Mouse (Mus musculus) MEL-GATA-1-ER (cell line): ENCODE results near the gene Klf6.

Source experiments
- DNase-seq: peaks from one replicate; pipeline ENCODE4 v3.0.0-alpha.2; 2012; ENCODE audit warnings: low read depth; ENCODE audit errors: extremely low read depth

Gene Klf6

GRCm38 (mm10) chr13:5862626-5863407, 1.5 kb downstream of the Klf6 start:
- no peak for DNase-seq

GRCm38 (mm10) chr13:5863408-5863891, 2.2 kb downstream of the Klf6 start:
- DNase-seq, result peak; percentile 73

GRCm38 (mm10) chr13:5864265-5865097, 3.2 kb downstream of the Klf6 start:
- peak; percentile 69 for DNase-seq

GRCm38 (mm10) chr13:5865098-5865415, 3.8 kb downstream of the Klf6 start:
- no peak for DNase-seq

GRCm38 (mm10) chr13:5866091-5866490, 4.8 kb downstream of the Klf6 start:
- no peak for DNase-seq

- no peak for DNase-seq
Measured at GRCm38 (mm10) chr13:5866532-5866931, 5.2 kb downstream of the Klf6 start.

- no peak for DNase-seq
Measured at GRCm38 (mm10) chr13:5868376-5868775, 7.1 kb downstream of the Klf6 start.

GRCm38 (mm10) chr13:5869433-5869832, 8.2 kb downstream of the Klf6 start:
- no peak for DNase-seq

GRCm38 (mm10) chr13:5869842-5870241, 8.6 kb downstream of the Klf6 start:
- DNase-seq, result no peak

GRCm38 (mm10) chr13:5870382-5871272, 9.3 kb downstream of the Klf6 start:
- DNase-seq, result no peak

- DNase-seq, result no peak
Measured at GRCm38 (mm10) chr13:5871414-5871813, 10.1 kb downstream of the Klf6 start.

- DNase-seq, result no peak
Measured at GRCm38 (mm10) chr13:5873681-5874080, 12.4 kb downstream of the Klf6 start.

- no peak for DNase-seq
Measured at GRCm38 (mm10) chr13:5875478-5875877, 14.2 kb downstream of the Klf6 start.

GRCm38 (mm10) chr13:5878748-5879147, 17.5 kb downstream of the Klf6 start:
- no peak for DNase-seq

- DNase-seq, result no peak
Measured at GRCm38 (mm10) chr13:5886810-5887209, 25.5 kb downstream of the Klf6 start.

GRCm38 (mm10) chr13:5888164-5888563, 26.9 kb downstream of the Klf6 start:
- no peak for DNase-seq

- no peak for DNase-seq
Measured at GRCm38 (mm10) chr13:5888731-5889130, 27.4 kb downstream of the Klf6 start.

- no peak for DNase-seq
Measured at GRCm38 (mm10) chr13:5890035-5890434, 28.8 kb downstream of the Klf6 start.

- no peak for DNase-seq
Measured at GRCm38 (mm10) chr13:5892684-5893447, 31.6 kb downstream of the Klf6 start.

GRCm38 (mm10) chr13:5894910-5895309, 33.6 kb downstream of the Klf6 start:
- no peak for DNase-seq

GRCm38 (mm10) chr13:5895851-5896250, 34.6 kb downstream of the Klf6 start:
- DNase-seq, result no peak
